Mouse (Mus musculus): ENCODE results near the gene Ubqln4.
A peak's percentile ranks its signal among the peaks of the same experiment; 100 is the strongest.

GRCm38 (mm10) chr3:88521803-88522331, 31.7 kb upstream of the Ubqln4 start:
- TF ChIP-seq POLR2A (IDR thresholded peaks at IDR 0.05; ENCODE audit: control insufficient read depth in 1 of 2, insufficient read depth in 1 of 2, low read depth in 1 of 2, low read length in 2 of 2, poor library complexity in 1 of 2) (no peak), GATA1 (IDR thresholded peaks at IDR 0.05; ENCODE audit: low read depth, low read length) (no peak), EP300 (IDR thresholded peaks at IDR 0.05; ENCODE audit: low read depth in 1 of 2, low read length in 2 of 2) (no peak), BHLHE40 (IDR thresholded peaks at IDR 0.05; ENCODE audit: borderline replicate concordance, low read depth, low read length) (peak; percentile 48; the same call in 1 of the 2 replicates), CTCF (IDR thresholded peaks at IDR 0.05 in 2 of 3, conservative IDR thresholded peaks at IDR 0.05 in 1 of 3; ENCODE audit: control insufficient read depth in 1 of 3, insufficient read depth in 1 of 3, low read depth in 2 of 3, low read length in 3 of 3, poor library complexity in 1 of 3, severe bottlenecking in 1 of 3) (peak in 2 of 3 experiments; percentile 98 to 100; a peak in 5 of 6 replicates), RAD21 (IDR thresholded peaks at IDR 0.05; ENCODE audit: low read depth, low read length) (peak; percentile 100), USF2 (IDR thresholded peaks at IDR 0.05; ENCODE audit: borderline replicate concordance in 1 of 2, insufficient read depth in 1 of 2, low read depth in 1 of 2, low read length in 2 of 2) (no peak), ZC3H11A (IDR thresholded peaks at IDR 0.05; ENCODE audit: low read depth, low read length) (peak; percentile 100), USF1 (IDR thresholded peaks at IDR 0.05; ENCODE audit: low read depth, low read length) (no peak), ETS1 (IDR thresholded peaks at IDR 0.05; ENCODE audit: low read depth, low read length) (no peak), TAL1 (IDR thresholded peaks at IDR 0.05; ENCODE audit: low read length) (no peak)

Data from MEL (cell line).